Mouse (Mus musculus) left cerebral cortex, adult 8-10 months (tissue): ENCODE measurements around the gene Npdc1. TPM values are rescaled to one million over a fixed set of nuclear protein-coding genes. Genes with fewer than 3 reads are reported as not detected.
"Not testable (repeated sequence)": the region's sequence is repeated elsewhere in the genome, so short reads cannot be mapped to it uniquely, and the experiment has no call there.

Experiments used
- DNase-seq, 2 experiments: peaks; one replicate each; pipeline ENCODE4 v3.0.0; 2022; ENCODE audit warnings: low spot score in 2 of 2
- total RNA-seq, 4 experiments: library from RNA; stranded (reverse); gene quantifications; 2 replicates each; pipeline ENCODE4 v1.2.4; 2022

Npdc1 gene
- total RNA-seq, 4 experiments from 2014 or later = 307 to 332 (median 316) TPM

DNA sequence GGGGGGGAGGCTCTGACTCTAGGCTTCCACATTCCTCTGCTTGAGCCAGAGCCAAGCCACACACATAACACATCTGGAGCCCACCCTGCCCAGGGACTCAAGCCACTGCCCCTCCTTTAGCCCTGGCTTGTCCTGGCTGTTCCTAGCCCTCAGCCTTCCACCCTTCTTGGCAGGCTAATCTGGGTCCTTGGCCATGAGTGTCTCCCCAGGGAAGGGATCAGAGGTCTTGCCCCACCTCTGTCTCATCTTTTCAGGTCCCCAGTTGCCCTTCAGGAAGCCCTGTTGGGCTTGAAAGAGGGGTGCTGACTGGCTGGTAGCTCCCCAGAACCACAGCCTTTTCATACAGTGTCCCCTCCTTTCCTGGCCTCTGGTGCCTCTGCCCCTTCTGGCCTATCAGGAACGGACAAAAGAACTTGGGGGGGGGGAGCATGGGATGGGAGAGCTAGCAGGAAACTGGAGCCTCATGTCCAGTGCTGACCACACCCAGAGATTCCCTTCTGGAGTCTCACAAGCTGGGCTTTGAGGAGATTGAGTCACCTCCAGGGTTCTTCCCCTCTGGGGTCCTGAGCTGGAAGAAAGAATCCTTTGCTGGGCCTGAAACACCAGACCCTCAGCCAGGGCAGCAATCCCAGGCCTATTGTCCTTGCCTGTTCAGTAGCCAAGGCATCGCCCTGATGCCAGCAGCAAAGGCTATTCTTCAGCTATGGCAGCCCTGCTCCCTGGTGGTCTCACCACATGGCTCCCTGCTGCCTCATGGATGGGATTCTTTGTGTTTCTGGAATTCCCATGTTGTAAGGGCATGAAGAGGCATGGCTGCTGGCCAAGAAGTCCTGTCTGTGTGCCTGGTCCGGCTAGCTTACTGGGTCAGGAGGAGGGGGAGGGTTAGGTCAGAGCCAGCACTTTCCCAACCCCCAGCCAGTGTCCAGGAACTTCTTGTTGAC lies 4.6 kb upstream of the Npdc1 start:
- peak in 1 of 2 experiments; percentile 62 for DNase-seq

DNA sequence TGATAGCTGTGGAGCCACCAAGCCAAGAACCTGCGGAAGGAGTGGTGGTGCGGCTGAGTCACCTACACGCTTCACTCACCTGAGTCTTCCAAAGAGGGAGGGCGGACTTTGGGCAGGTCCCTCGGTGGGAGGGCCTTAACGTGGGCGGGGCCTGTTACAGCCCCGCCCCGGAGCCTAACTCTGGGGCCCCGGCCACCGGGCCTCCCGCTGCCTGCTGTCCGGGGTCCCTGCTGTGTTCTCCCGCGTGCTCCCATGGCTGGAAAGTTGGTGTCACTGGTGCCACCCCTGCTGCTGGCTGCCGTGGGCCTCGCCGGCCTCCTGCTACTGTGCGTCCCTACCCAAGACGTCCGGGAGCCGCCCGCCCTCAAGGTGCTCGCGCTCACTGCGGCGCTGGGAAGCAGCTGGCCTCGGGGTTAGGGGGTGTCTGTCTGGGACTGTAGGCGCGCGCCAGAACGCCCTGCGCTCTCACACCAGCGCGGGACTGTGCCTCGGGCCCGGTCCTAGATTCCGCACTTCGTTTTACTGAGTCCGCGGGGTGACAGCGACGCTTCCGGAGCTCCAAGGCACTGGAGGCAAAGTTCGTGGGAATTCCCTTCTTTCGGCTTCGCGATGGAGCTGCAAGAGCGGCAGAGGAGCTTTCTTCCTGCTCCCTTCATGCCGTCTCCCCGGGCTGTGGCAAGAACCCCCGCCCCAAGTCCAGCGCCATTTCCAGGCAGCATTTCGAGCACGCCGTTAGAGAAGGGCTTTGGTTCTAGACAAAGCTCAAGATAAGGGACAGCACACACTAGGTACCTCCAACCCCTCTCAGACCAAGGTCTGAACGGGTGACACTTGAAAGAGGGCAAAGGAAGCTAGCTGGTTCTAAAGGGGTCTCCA lies 3.2 kb upstream of the Npdc1 start, which contains the start of gene Entpd2:
Gene Entpd2 (plus strand): TSS at position 154 of the 876 bp plus-strand sequence.
- no peak for DNase-seq

DNA sequence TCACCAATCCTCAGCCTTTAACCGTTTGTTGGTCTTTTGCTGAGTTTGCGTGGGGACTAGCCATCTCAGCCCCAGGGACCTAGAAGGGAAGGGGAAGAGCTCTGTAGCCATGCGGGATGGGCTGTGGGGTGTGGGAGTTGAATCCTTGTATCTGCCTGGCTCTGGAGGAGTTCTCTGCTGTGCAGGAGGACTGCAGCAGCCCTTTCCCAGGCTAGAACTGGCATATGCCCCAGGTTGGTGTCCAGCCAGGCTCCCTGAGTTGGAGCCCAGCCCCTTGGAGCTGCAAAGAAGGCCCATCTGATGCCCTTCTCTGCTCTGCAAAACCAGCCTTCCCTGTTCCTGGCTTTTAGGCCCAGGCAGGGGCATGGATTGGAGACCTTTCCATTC lies 2.6 kb upstream of the Npdc1 start:
- no peak for DNase-seq

DNA sequence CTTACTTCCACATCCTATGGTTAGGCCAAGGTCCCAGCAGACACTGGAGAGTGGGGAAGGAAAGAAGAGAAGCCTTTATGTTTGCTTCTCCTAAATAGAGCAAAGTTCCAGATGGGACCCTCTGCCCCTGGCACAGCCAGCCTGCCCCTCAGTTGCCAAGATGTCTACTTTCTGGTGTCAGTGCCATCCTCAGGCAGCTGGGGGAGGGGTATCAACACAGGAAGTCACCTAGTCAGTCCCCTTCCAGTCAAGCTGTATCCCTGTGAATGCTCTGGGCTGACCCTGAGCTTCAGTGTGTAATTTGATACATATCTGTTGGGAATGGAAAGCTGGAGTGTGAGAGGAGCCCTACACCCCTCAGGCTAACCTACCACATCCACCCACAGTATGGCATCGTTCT lies 2.1 kb upstream of the Npdc1 start:
- DNase-seq = no peak

DNA sequence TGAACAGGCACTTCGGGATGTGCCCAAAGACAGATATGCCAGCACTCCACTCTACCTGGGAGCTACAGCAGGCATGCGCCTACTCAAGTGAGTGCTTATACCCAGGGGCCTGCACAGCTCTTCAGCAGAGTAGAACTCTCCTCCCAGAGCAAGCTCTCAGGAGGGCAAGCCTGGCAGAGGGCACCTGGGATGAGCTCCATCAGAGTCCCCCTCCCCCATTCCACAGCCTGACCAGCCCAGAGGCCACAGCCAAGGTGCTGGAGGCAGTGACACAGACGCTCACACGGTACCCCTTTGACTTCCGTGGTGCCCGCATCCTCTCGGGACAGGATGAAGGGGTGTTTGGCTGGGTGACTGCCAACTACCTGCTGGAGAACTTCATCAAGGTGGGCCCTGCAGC lies 1.1 kb upstream of the Npdc1 start:
- no peak for DNase-seq

DNA sequence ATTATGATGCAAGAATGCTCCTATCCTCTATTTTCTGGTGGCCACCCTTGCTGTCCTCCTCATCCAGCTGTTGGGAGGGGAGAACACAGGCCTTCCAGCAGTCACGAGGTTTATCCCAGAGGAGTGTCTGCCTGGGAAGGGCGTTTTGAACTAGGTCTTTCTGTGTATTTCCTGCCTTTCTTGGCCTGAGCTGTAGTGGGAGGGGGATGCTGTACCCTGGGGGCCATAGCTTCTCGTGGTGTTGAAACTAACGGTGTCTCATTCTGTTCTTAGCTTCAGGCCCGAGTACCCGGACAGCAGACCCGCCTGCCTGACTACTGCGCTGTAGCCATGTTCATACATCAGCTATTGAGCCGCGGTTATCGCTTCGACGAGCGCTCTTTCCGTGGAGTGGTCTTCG lies 1.1 kb downstream of the Npdc1 start:
- no peak for DNase-seq

DNA sequence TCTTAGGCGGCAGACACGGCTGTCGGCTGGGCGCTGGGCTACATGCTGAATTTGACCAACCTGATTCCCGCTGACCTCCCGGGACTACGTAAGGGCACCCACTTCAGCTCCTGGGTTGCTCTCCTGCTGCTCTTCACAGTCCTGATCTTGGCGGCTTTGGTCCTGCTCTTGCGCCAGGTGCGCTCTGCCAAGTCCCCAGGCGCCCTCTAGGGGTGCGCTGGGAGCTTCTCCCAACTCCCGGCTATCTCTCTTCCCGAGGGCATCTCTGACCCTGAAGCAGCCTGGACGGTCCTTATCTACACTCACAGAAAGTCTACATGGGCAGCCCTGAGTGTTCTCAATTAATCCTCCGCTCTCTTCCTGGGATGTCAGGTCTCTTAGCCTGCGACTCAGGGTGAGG lies 1.6 kb downstream of the Npdc1 start:
- DNase-seq = no peak

DNA sequence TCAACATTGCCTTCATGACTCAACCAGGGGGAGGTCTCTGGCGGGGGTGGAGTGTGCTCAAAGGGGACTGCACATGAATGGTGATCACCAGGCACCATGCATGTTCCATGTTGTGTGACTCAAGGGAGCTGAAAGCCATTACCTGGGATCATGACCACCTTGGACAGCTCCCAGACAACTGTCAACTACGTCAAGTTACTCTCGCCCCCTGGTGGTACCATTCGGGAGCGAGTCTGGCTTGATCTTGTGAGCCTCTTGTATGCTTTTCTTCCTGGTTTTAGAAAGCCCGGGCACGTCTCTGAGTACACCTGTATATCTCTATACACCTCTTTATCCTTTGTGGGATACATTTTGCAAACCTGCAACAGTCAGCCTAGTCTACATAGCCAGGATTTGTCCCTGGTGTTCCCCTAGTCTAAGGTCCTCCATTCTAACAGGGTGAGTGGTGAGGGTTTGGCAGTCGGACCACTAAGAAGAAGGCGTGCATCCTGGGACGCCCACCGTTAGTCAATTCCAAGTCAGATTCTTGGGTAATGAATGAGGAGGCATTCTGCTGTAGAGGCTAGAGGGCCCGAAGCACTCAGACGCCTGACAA lies 3.3 kb downstream of the Npdc1 start:
- peak; percentile 67 to 69 for DNase-seq

DNA sequence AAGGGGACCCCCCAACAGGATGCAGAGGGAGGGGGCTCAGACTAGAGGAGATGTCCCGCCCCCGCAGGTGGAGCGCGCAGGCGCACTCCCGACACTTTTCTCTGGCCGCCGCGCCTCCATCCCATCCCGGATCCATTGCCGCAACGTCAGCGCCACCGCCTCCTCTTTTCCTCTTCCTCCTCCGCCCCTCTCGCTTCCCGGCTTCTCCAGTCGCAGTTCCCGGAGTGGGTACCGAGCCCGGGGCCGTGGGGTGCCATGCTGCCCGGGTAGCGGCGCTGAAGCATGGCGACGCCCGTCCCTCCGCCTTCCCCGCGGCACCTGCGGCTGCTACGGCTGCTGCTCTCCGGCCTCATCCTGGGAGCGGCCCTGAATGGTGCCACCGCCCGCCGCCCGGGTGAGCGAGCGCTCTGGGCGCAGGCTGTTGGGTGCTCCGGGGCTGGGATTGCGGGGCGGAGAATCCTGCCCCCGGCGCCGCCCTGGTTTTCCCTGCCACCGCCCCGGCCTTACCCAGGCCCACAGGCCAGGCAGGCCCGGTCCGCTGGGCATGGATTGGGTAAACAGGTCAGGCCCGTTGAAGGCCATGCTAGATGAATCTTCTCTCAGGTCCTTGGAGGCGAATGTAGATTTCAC lies 3.9 kb downstream of the Npdc1 start:
- peak; percentile 86 to 92 for DNase-seq

DNA sequence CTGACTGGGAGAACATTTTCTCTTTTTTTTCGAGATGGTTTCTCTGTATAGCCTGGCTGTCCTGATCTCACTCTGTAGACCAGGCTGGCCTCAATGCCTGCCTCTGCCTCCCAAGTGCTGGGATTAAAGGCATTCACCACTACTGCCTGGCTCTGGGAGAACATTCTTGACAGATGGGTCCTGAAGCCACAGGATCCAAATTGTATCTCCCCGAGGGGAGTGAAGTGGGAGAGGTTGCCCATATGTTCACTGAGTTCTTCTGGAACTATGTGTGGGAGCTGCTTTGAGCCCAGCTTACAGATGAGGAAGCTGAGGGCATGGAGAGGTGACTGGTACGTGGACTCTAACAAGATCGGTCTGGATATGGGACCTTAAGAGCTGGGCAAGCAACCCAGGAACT lies 4.8 kb downstream of the Npdc1 start:
- DNase-seq = no peak

DNA sequence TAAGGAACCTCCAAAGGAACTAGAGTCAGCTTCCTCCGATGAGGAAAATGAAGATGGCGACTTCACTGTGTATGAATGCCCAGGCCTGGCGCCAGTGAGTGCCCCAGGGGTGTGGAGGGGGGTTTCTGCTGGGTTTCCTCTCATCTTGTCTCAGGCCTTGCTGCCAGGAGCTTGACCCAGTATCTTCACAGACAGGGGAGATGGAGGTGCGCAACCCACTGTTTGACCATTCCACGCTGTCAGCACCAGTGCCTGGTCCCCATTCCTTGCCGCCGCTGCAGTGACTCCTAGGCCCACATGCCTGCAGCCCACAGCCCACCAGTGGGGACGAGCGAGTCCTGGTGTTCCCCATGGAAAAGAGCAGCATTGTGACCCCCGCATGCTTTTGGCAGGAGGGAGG lies 9.8 kb downstream of the Npdc1 start:
- no peak for DNase-seq

DNA sequence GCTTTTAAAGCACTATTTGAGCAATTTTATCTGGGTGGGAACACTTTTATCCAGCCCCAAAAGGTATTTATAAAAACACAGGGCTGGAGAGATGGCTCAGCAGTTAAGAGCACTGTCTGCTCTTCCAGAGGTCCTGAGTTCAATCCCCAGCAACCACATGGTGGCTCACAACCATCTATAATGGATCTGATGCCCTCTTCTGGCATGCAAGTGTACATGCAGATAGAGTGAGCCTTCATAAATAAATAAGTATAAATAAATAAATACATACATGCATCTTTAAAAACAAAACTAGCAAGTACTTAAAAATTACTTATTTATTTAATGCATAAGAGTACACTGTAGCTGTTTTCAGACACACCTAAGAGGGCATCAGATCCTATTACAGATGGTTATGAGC lies 14.3 kb downstream of the Npdc1 start:
- not testable (repeated sequence) for DNase-seq

DNA sequence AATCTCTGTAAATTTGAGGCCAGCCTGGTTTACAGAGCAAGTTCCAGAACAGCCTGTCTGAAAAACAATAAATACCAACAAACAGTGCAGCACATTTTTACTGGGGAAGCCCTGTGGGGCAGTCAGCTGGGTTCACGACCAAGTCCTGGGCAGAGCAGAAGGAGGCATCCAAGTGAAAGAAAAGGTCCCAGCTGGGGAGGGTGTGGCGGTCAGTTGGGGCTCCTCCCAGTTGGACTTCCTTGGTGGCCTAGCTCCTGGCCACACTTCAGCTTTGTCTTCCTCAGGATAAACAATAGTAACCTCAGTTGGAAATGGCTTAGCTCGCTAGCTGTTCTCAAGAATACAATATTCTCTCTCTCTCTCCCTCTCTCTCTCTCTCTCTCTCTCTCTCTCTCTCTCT lies 18.3 kb downstream of the Npdc1 start:
- no peak for DNase-seq

DNA sequence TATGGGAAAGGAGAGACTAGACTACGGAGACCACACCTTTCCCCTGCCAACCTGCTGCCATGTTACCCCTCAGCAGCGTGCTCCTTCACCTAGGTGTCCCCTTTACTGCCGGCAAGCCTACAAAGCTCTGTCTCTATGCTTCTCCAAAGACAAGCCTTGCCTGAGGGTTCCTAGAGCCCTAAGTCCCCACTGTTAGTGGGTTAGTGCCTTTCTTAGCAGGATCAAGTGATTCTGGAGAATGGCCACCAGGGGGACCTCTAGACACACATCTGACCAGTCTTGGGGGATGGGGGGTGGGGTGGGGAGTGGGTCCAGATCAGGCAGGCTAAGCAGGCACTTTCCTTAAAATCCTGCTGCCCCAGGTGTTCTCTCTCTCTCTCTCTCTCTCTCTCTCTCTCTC lies 22.7 kb downstream of the Npdc1 start:
- DNase-seq = no peak

DNA sequence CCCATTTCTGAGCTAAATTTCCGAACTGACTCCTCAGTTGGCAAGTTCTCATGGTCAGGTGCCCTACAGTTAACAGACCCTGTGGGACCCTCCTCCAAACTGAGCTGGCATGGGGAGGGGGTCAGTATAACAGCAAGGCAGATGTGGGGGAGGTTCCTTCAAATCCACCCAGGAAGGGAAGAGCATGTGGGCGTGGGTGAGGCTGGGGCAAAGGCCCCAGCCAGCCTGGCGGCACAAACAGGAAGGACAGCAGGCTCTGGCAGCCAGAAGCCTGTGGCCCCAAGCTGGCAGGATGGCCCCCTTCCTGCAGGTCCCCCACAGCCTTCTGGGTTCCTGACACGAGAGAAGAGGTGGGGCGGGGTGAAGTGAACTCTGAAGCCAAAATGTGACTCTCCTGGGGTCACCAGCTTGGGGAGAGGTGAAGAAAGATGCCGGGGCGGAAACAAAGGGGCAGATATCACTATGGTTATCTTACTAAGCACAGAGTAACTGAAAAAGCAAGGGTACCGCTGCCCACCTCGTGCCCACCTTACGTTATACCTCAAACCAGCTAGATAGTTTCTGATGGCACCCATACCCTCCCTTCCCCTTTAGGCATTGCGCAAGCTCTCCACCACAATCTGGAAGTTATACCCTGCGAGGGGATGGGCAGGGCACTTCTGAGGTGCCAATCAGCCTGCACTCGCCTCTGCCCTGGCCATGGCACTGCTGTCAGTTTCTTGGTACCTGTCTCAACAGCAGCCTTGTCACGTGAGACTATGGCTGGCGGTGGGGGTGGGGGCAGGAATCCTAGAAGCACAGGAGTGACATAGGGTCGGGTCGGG lies 23.6 kb downstream of the Npdc1 start, which contains the start of gene Fut7:
Gene Fut7 (plus strand): TSS at position 681 of the 824 bp plus-strand sequence.
- no peak for DNase-seq

DNA sequence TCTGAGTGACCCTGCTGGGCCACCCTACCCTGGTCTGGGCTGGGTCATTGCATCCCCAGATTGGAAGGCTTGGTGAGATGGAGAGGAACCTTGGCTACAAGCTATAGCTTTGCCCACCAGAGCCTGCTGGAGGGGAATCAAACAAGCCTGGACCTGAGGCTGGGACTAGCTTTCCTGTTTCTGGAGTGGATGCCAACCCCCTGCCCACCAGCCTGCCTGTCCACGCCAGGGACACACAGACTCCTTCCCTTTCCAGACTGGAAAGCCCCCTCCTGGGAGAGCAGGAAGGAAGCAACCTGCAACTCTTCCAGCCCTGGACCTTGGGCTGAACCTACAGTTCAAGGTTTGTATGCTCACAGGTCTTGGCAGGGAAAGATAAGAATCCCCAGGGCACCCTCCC lies 24.5 kb downstream of the Npdc1 start:
- no peak for DNase-seq

DNA sequence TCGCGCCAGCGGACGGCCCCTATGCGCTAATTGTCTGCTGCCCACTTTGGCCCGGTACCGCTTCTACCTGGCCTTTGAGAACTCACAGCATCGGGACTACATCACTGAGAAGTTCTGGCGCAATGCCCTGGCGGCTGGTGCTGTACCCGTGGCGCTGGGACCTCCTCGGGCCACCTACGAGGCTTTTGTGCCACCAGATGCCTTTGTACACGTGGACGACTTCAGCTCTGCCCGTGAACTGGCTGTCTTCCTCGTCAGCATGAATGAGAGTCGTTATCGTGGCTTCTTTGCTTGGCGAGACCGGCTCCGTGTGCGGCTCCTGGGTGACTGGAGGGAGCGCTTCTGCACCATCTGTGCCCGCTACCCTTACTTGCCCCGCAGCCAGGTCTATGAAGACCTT lies 26.3 kb downstream of the Npdc1 start:
- DNase-seq = no peak

DNA sequence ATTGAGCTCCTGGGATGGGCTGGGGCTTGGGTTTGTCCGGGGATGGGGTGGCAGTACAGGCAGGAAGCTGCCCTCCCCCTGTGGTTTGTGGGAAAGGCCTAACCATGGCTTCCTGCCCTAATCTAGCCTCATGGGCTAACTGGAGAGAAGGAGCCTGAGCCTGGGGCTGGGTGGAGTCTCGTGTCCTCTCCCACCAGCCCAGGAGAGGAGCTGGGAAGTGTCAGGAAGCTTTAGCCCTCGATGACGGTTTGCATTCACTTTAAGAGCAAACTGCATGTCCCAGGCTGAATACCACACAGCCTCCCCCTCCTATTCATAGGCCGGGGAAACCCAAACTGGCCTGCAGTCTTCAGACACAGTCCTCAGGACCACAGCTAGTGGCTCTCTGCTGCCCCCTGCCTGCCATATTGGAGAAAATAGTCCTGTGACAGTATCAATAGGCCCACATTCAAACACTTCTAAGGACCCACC lies 27.6 kb downstream of the Npdc1 start:
- no peak for DNase-seq

DNA sequence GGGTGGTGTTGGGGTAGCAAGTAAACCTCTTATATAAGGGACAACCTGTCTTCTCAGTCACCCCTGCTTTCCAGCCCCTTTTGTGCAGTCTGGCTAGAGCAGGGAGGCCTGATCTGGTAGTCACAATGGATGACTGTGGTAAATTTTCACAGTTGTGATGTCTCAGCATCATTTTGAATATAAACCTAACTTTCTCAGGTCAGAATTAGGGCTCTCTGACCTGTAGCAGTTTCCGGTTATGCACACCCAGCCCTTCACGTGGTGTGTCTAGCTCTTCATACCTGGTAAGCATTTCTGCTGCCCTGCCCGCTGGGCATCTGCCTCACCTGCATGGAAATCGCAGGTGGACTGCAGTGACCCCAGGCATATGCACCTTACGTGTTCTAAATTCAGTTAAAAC lies 28.1 kb downstream of the Npdc1 start:
- no peak for DNase-seq
